Mouse (Mus musculus): Measurements from ENCODE around the gene Ndufa13. TPM values are rescaled to one million over a fixed set of nuclear protein-coding genes. Genes with fewer than 3 reads are reported as not detected.

The Ndufa13 gene
- polyA plus RNA-seq, 1 experiment, result 187 TPM

GRCm38 (mm10) chr8:69890813-69891241, 11.5 kb downstream of the Ndufa13 start:
- no peak for TF ChIP-seq GATA1 (IDR thresholded peaks at IDR 0.05; ENCODE audit: low read length)

GRCm38 (mm10) chr8:69888902-69889301, 13.5 kb downstream of the Ndufa13 start:
- TF ChIP-seq GATA1 (IDR thresholded peaks at IDR 0.05; ENCODE audit: low read length), result no peak

- TF ChIP-seq GATA1 (IDR thresholded peaks at IDR 0.05; ENCODE audit: low read length), result no peak
These were observed 14.0 kb downstream of the Ndufa13 start for GRCm38 (mm10) chr8:69888244-69888866.

- no peak for TF ChIP-seq GATA1 (IDR thresholded peaks at IDR 0.05; ENCODE audit: low read length)
These were observed 14.8 kb downstream of the Ndufa13 start, which contains the start of gene Cilp2 for GRCm38 (mm10) chr8:69887289-69888243. Cilp2 (minus strand) TSS chr8:69887687.

GRCm38 (mm10) chr8:69884141-69884540, 18.2 kb downstream of the Ndufa13 start:
- no peak for TF ChIP-seq GATA1 (IDR thresholded peaks at IDR 0.05; ENCODE audit: low read length)

DNA sequence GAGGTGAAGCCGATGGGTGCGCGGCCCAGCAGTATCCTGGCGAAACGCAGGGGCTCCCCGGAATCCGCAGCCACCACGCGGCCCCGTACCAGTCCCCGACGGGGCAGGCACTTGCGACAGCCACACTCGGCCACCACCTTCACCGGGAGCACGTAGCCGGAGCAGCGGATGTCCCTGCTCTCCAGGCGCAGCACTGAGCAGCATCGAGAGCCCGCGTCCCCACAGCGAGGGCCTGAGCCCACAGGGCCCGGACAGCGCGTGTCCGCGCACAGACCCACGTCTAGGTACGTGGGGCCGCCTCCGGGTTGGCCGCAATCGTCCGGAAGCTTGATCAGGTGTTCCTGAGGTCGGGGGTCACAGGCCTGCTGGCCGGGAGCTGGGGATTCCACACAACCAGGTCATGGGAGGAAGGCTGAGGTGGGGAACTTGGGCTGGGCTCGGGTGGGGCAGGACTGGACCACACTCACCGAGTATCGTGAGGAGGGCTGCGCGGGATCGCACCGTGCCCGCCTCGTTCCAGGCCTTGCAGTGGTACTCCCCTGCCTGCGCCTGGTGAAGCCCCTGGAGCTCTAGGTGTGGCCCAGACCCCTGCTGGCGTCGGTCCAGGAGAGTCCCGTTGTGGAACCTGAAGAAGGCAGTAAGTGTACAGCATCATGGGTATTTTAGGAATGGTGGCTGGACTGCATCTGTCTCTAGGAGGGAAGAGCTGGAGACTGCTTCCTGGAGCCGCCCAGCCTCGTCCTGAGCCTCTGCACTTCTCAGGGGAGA, 19.3 kb downstream of the Ndufa13 start:
- TF ChIP-seq GATA1 (IDR thresholded peaks at IDR 0.05; ENCODE audit: low read length), result no peak

DNA sequence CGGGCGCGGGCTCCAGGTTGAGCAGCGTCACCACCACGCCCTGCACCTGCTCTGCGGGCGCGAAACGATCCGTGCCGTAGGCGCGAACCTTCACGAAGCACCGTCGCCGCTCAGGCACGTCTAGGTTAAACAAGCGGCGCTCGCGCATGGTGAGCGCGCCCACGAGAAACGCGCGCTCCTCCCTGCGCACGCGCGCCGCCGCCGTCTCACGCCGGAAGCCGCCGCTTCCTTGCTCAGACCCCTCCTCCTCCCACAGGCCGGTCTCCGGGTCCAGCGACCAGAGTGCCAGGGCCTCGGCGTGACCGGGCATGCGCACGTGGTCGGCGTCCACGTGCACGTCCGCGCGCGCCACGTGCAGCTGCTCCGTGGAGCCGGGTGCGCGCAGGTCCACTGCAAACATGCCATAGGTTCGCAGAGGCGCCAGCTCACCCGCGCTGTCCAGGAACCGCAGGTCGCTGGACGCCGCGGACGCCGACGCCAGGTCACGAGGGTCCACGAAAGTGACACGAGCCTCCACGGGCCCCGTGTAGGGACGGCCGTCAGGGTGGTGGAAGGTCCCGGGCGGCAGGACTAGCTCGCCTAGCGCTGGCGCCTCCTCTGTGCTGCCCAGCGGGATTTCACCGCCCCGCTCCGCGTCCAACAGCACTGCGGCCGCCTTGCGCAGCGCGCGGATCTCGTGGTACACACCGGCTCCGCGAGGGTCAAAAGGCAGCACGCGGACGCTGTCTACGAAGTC, 20.2 kb downstream of the Ndufa13 start:
- no peak for TF ChIP-seq GATA1 (IDR thresholded peaks at IDR 0.05; ENCODE audit: low read length)

- TF ChIP-seq GATA1 (IDR thresholded peaks at IDR 0.05; ENCODE audit: low read length), result no peak
These were observed 21.0 kb downstream of the Ndufa13 start for GRCm38 (mm10) chr8:69881261-69881865.

DNA sequence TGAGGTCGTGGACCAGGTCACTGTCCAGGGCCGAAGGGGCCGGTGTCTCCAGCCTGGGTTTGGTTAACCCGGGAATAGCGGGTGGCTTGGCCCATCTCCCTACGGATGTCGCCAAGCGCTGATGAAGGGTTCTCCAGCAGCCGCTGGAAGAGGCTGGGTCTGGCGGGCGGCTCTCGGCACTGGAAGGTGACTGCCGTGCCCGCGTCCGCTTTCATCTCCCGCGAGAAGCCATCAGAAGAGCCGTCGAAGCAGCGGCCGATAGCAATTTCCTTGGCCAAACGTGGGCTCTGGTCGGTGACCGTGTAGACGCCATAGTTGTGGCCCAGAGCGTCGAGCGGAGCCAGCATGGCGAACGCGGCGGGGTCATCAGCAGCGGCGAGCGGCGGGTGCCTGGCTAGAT, 21.5 kb downstream of the Ndufa13 start:
- no peak for TF ChIP-seq GATA1 (IDR thresholded peaks at IDR 0.05; ENCODE audit: low read length)

- no peak for TF ChIP-seq GATA1 (IDR thresholded peaks at IDR 0.05; ENCODE audit: low read length)
These were observed 22.7 kb downstream of the Ndufa13 start for GRCm38 (mm10) chr8:69879678-69880077.

- TF ChIP-seq GATA1 (IDR thresholded peaks at IDR 0.05; ENCODE audit: low read length), result no peak
These were observed 24.4 kb downstream of the Ndufa13 start for GRCm38 (mm10) chr8:69877992-69878391.

DNA sequence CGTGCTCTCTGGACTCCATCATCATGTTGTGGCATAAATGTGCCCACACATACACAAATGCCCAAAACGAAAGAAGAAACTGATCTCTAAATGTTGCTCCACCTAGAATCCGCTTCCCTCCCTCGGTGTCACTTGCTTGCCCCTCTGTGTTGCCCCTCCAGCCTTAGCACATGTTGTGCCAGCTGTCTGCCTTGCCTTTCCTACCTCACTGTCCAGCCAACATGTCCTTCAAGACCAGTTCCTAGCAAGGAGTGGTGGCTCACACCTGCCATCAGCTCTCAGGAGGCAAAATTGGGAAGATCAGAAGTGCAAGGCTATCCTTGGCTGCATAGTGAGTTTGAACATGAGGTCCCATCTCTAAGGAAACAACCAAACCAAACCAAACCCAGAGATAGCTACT, 25.0 kb downstream of the Ndufa13 start:
- TF ChIP-seq GATA1 (IDR thresholded peaks at IDR 0.05; ENCODE audit: low read length), result no peak

DNA sequence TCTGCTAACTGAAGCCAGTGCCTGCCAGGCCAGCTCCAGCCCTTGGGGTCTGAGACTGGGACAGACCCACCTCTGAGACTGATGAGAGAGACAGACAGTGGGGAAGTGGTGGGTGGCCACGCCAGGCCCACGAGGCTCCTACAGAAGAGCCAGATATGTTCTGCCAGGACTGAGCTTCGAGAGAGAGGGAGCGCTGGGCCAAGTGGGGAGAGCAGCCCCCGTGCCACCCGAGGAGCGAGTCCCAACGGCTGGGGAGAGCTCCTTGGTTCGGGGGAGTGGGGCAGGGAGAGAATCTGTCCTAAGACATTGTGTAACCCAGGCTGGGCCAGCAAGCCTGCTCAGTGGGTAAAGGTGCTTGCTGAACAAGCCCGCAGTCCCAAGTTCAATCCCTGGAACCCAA, 25.4 kb downstream of the Ndufa13 start:
- TF ChIP-seq GATA1 (IDR thresholded peaks at IDR 0.05; ENCODE audit: low read length), result no peak

DNA sequence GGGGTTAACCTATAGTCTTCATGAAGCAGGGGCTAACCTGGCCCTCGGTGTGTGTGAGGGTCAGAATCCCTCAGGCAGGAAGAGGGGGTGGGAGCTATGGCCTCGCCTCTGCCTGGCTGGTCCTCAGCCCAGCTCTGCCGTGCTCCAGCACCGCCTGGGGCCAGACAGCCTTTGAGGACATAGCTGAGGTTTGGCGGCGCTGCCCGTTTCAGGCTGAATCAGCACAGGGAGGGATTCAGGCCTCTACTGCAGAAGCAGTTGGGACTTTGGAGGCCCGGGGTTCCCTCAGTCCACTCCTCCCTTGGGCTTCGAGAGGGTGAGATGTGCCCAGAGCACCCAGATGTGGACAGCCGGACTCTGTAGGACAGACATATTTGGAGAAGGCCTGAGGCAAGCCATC, 26.3 kb downstream of the Ndufa13 start:
- TF ChIP-seq GATA1 (IDR thresholded peaks at IDR 0.05; ENCODE audit: low read length), result no peak

- no peak for TF ChIP-seq GATA1 (IDR thresholded peaks at IDR 0.05; ENCODE audit: low read length)
These were observed 27.7 kb downstream of the Ndufa13 start for GRCm38 (mm10) chr8:69874654-69875053.
